ENCODE assay signal across 8 mouse cellular contexts in genomic region chr2:154558264-154559039, GRCm38 (mm10). TPM values are rescaled to one million over a fixed set of nuclear protein-coding genes. Genes with fewer than 3 reads are reported as not detected.
DNase-seq lines count a peak whose midpoint lies in the region; ATAC-seq and TF ChIP-seq lines count a peak whose summit lies in the region.

Gene Necab3 (minus strand): TSS chr2:154558890.

- H3K4me1 ChIP-seq in kidney, embryonic 16.5 days (ENCODE audit: insufficient read depth, low read length) = peaks cover 22% of the 10 kb centered on the region
- peaks cover 18% of the 10 kb centered on the region for H3K4me1 ChIP-seq in forebrain, embryonic 16.5 days (replicated peaks; ENCODE audit: control insufficient read depth, insufficient read depth, low read length)
- H3K4me1 ChIP-seq in intestine, embryonic 16.5 days (ENCODE audit: control insufficient read depth, insufficient read depth, low read length) = peaks cover 7% of the 10 kb centered on the region; the same call in 1 of the 2 replicates
- peaks cover 4 to 5% of the 10 kb centered on the region in 2 experiments; a peak in 3 of 4 replicates for H3K4me1 ChIP-seq in liver, embryonic 14.5 days (replicated peaks; ENCODE audit: control insufficient read depth in 2 of 2, insufficient read depth in 2 of 2, low read length in 1 of 2)

- no peaks in the 10 kb centered on the region for H3K27me3 ChIP-seq in kidney, embryonic 16.5 days (ENCODE audit: insufficient read depth, low read length)
- H3K27me3 ChIP-seq in forebrain, embryonic 16.5 days (replicated peaks; ENCODE audit: control insufficient read depth, insufficient read depth, low read length) = no peaks in the 10 kb centered on the region
- H3K27me3 ChIP-seq in intestine, embryonic 16.5 days (replicated peaks; ENCODE audit: control insufficient read depth, insufficient read depth, low read length) = no peaks in the 10 kb centered on the region
- no peaks in the 10 kb centered on the region for H3K27me3 ChIP-seq in liver, embryonic 14.5 days (ENCODE audit: control insufficient read depth, insufficient read depth, low read length)

- no peak for TF ChIP-seq EP300 in liver, embryonic 14.5 days (IDR thresholded peaks at IDR 0.05; ENCODE audit: low read depth)

- H3K36me3 ChIP-seq in kidney, embryonic 16.5 days (ENCODE audit: insufficient read depth, low read length) = peaks cover 18% of the 10 kb centered on the region
- no peaks in the 10 kb centered on the region; the same call in 1 of the 2 replicates for H3K36me3 ChIP-seq in forebrain, embryonic 16.5 days (ENCODE audit: control insufficient read depth, insufficient read depth)
- peaks cover 2% of the 10 kb centered on the region; the same call in 1 of the 2 replicates for H3K36me3 ChIP-seq in intestine, embryonic 16.5 days (ENCODE audit: control insufficient read depth, insufficient read depth, low read length)
- H3K36me3 ChIP-seq in liver, embryonic 14.5 days (replicated peaks; ENCODE audit: control insufficient read depth, insufficient read depth, low read depth) = peaks cover 23% of the 10 kb centered on the region

- H3K4me3 ChIP-seq in kidney, embryonic 16.5 days (ENCODE audit: low read length) = peak within 1 kb of the TSS; percentile 34
- peak within 1 kb of the TSS; percentile 46 for H3K4me3 ChIP-seq in forebrain, embryonic 16.5 days (replicated peaks; ENCODE audit: low read length)
- H3K4me3 ChIP-seq in intestine, embryonic 16.5 days (ENCODE audit: low read length) = peak within 1 kb of the TSS; percentile 34
- peak within 1 kb of the TSS; percentile 5 to 39 for H3K4me3 ChIP-seq in liver, embryonic 14.5 days (ENCODE audit: insufficient read depth in 1 of 2, low read depth in 2 of 2, low read length in 2 of 2)

- H3K27ac ChIP-seq in kidney, embryonic 16.5 days (ENCODE audit: low read length) = no peak within 1 kb of the TSS
- 0 out of 2 replicates have a peak within 1 kb of the TSS, but pooled peaks have one; percentile 12 for H3K27ac ChIP-seq in forebrain, embryonic 16.5 days (ENCODE audit: low read length)
- no peak within 1 kb of the TSS for H3K27ac ChIP-seq in intestine, embryonic 16.5 days (ENCODE audit: low read length)
- no peak within 1 kb of the TSS for H3K27ac ChIP-seq in liver, embryonic 14.5 days

- H3K9me3 ChIP-seq in kidney, embryonic 16.5 days (ENCODE audit: low read length) = no peaks in the 10 kb centered on the region
- no peaks in the 10 kb centered on the region for H3K9me3 ChIP-seq in forebrain, embryonic 16.5 days (ENCODE audit: control insufficient read depth, low read length)
- no peaks in the 10 kb centered on the region for H3K9me3 ChIP-seq in intestine, embryonic 16.5 days (ENCODE audit: control insufficient read depth, low read length)
- H3K9me3 ChIP-seq in liver, embryonic 14.5 days (ENCODE audit: control insufficient read depth, low read length) = no peaks in the 10 kb centered on the region

- WGBS in kidney, embryonic 16.5 days = 6% methylated on average over 34 of the region's 34 CpGs
- 4% methylated on average over 30 of the region's 34 CpGs for WGBS in forebrain, embryonic 16.5 days
- 6% methylated on average over 34 of the region's 34 CpGs for WGBS in intestine, embryonic 16.5 days
- whole genome bisulfite sequencing in liver, embryonic 14.5 days (ENCODE audit: insufficient replicate concordance) = 3% methylated on average over 34 of the region's 34 CpGs

- H3K4me2 ChIP-seq in kidney, embryonic 16.5 days (replicated peaks; ENCODE audit: low read depth, low read length) = peak within 1 kb of the TSS; percentile 60
- peak within 1 kb of the TSS; percentile 66 for H3K4me2 ChIP-seq in forebrain, embryonic 16.5 days (ENCODE audit: low read length)
- peak within 1 kb of the TSS; percentile 54 for H3K4me2 ChIP-seq in intestine, embryonic 16.5 days (ENCODE audit: low read depth, low read length)
- H3K4me2 ChIP-seq in liver, embryonic 14.5 days (ENCODE audit: low read depth) = peak within 1 kb of the TSS; percentile 51

- no peak for TF ChIP-seq CTCF in liver, embryonic 14.5 days (IDR thresholded peaks at IDR 0.05; ENCODE audit: low read depth)

- H3K9ac ChIP-seq in kidney, embryonic 16.5 days (replicated peaks; ENCODE audit: low read length) = peak within 1 kb of the TSS; percentile 53; the same call in 1 of the 2 replicates
- peak within 1 kb of the TSS; percentile 63 for H3K9ac ChIP-seq in forebrain, embryonic 16.5 days (replicated peaks; ENCODE audit: low read depth, low read length)
- H3K9ac ChIP-seq in intestine, embryonic 16.5 days (ENCODE audit: low read depth, low read length) = peak within 1 kb of the TSS; percentile 53
- H3K9ac ChIP-seq in liver, embryonic 14.5 days (replicated peaks) = peak within 1 kb of the TSS; percentile 0; the same call in 1 of the 2 replicates

- DNase-seq in kidney, adult 8-10 months = no peak
- peak; percentile 59 to 78 for DNase-seq in cerebellum, adult 18-20 months
- DNase-seq in liver, embryonic 14.5 days (ENCODE audit: low read depth in 3 of 3, low spot score in 3 of 3) = no peak
- DNase-seq in retina, postnatal 1 day = peak; percentile 67

- ATAC-seq in kidney, embryonic 16.5 days (ENCODE audit: low FRiP score, low TSS enrichment) = peak; percentile 55
- ATAC-seq in forebrain, embryonic 16.5 days = peak; percentile 71
- peak; percentile 55; the same call in 1 of the 2 replicates for ATAC-seq in intestine, embryonic 16.5 days
- ATAC-seq in liver, embryonic 14.5 days (ENCODE audit: insufficient read depth) = peak; percentile 78
- no peak for ATAC-seq in inflammation-experienced regulatory T-cells, adult 6 months

RNA-seq across cellular contexts. Expression of gene Necab3, which starts in this region (rescaled TPM):
- 2.8 and 3.3 TPM in 2 replicates for polyA plus RNA-seq in kidney, embryonic 16.5 days (2015; fragmentation: Nextera tagmentation; extraction: Ambion mirVana)
- polyA plus RNA-seq in forebrain, embryonic 16.5 days (2015; fragmentation: Nextera tagmentation; extraction: Ambion mirVana) = 22.0 and 27.1 TPM in 2 replicates
- 1.4 and 1.6 TPM in 2 replicates for polyA plus RNA-seq in intestine, embryonic 16.5 days (2015; fragmentation: Nextera tagmentation; extraction: Ambion mirVana)
- 0.80 and 1.7 TPM in 2 replicates for polyA plus RNA-seq in liver, embryonic 14.5 days (2012; rRNA removed)
- polyA plus RNA-seq in liver, embryonic 14.5 days (2014; fragmentation: Nextera tagmentation; extraction: Ambion mirVana) = 0.87 and 0.96 TPM in 2 replicates
- 1 to 10 TPM in 2 of 3 experiments, not detected in 1; 1.1 TPM for polyA plus RNA-seq in inflammation-experienced regulatory T-cells, adult 6 months (2017; shearing (Covaris generic))

Comparison
In these comparisons a context has a peak if more than half of its experiments do, and no peak if none do; other contexts are left out.
1. H3K9ac ChIP-seq: peak in every context shown above with its lines; median percentile 63 in forebrain, embryonic 16.5 days; 53 in kidney, embryonic 16.5 days; 53 in intestine, embryonic 16.5 days; 0 in liver, embryonic 14.5 days.
2. DNase-seq: peak in cerebellum, adult 18-20 months (2 of 2) and retina, postnatal 1 day (single experiment); none in kidney, adult 8-10 months (0 of 2) and liver, embryonic 14.5 days (0 of 3).
3. Peak in every context shown above with its lines, with median percentiles within 50 percentile points of each other: H3K4me2 ChIP-seq and H3K4me3 ChIP-seq.